Mouse (Mus musculus) MEL (cell line): ENCODE data around the gene Ncoa7. TPM values are rescaled to one million over a fixed set of nuclear protein-coding genes. Genes with fewer than 3 reads are reported as not detected.

ENCODE experiments used
- DNase-seq: peaks from one replicate; pipeline ENCODE4 v3.0.0; 2011; ENCODE audit warnings: low read depth, low spot score
- H3K27ac ChIP-seq: 2 replicates; pipeline ENCODE4 v1.5.1; 2012; ENCODE audit warnings: low read depth, mild to moderate bottlenecking, control low read depth, low read length, moderate library complexity; ENCODE audit not compliant: control insufficient read depth
- H3K27me3 ChIP-seq, 2 experiments: fragments of 150-350 bp in 1 of 2; sonication (generic) in 1 of 2; 2 replicates each; pipeline ENCODE4 v1.6.1; 2012; ENCODE audit warnings: low read length in 2 of 2, mild to moderate bottlenecking in 2 of 2, improper control_type of control experiment in 1 of 2, moderate library complexity in 1 of 2; ENCODE audit not compliant: insufficient read depth in 2 of 2, control insufficient read depth in 1 of 2
- H3K36me3 ChIP-seq, 2 experiments: 2 replicates each; pipeline ENCODE4 v1.6.1; 2012 to 2014; ENCODE audit warnings: low read length in 2 of 2, improper control_type of control experiment in 1 of 2, inconsistent platforms in 1 of 2, mild to moderate bottlenecking in 1 of 2; ENCODE audit not compliant: insufficient read depth in 2 of 2, control insufficient read depth in 1 of 2
- H3K4me1 ChIP-seq, 2 experiments: fragments of 150-350 bp in 1 of 2; sonication (generic) in 1 of 2; 2 replicates each; pipeline ENCODE4 v1.6.1; 2012; ENCODE audit warnings: low read length in 2 of 2, improper control_type of control experiment in 1 of 2, mild to moderate bottlenecking in 1 of 2; ENCODE audit not compliant: insufficient read depth in 2 of 2, control insufficient read depth in 1 of 2
- H3K4me3 ChIP-seq, 2 experiments: fragments of 150-350 bp in 1 of 2; sonication (generic) in 1 of 2; 2 replicates each; pipeline ENCODE4 v1.5.1; 2012; ENCODE audit warnings: low read depth in 2 of 2, low read length in 2 of 2, mild to moderate bottlenecking in 2 of 2, moderate library complexity in 2 of 2, control low read depth in 1 of 2, improper control_type of control experiment in 1 of 2; ENCODE audit not compliant: control insufficient read depth in 1 of 2, insufficient read depth in 1 of 2
- H3K79me2 ChIP-seq: 2 replicates; pipeline ENCODE4 v1.6.1; 2012; ENCODE audit warnings: mild to moderate bottlenecking, low read length, moderate library complexity; ENCODE audit not compliant: control insufficient read depth, poor library complexity, insufficient read depth
- H3K9ac ChIP-seq: 2 replicates; pipeline ENCODE4 v1.6.1; 2012; ENCODE audit warnings: low read depth, mild to moderate bottlenecking, control low read depth, low read length, moderate library complexity; ENCODE audit not compliant: control insufficient read depth, poor library complexity, severe bottlenecking
- H3K9me3 ChIP-seq: fragments of 150-350 bp; sonication (generic); replicated peaks from 2 replicates; pipeline ENCODE4 v1.6.1; 2012; ENCODE audit warnings: mild to moderate bottlenecking, low read length, improper control_type of control experiment, moderate library complexity; ENCODE audit not compliant: insufficient read depth
- BHLHE40 ChIP-seq: IDR thresholded peaks from 2 replicates; pipeline ENCODE4 v1.6.1; 2012; ENCODE audit warnings: low read depth, mild to moderate bottlenecking, inconsistent platforms, low read length, improper control_type of control experiment, borderline replicate concordance
- CHD1 ChIP-seq: IDR thresholded peaks from 2 replicates; pipeline ENCODE4 v1.6.1; 2012; ENCODE audit warnings: low read depth, mild to moderate bottlenecking, inconsistent platforms, low read length, improper control_type of control experiment
- CHD2 ChIP-seq: IDR thresholded peaks from 2 replicates; pipeline ENCODE4 v1.6.1; 2011; ENCODE audit warnings: low read length, improper control_type of control experiment
- CTCF ChIP-seq, 3 experiments: IDR thresholded peaks in 2 of 3; conservative IDR thresholded peaks in 1 of 3; 2 replicates each; pipeline ENCODE4 v1.5.1; 2011 to 2012; ENCODE audit warnings: low read length in 3 of 3, low read depth in 2 of 3, mild to moderate bottlenecking in 2 of 3, improper control_type of control experiment in 1 of 3, inconsistent platforms in 1 of 3, mixed read lengths in 1 of 3, moderate library complexity in 1 of 3; ENCODE audit not compliant: control insufficient read depth in 1 of 3, insufficient read depth in 1 of 3, poor library complexity in 1 of 3, severe bottlenecking in 1 of 3
- ELF1 ChIP-seq: IDR thresholded peaks from 2 replicates; pipeline ENCODE4 v1.6.1; 2014; ENCODE audit warnings: low read depth, mild to moderate bottlenecking, inconsistent platforms, low read length, improper control_type of control experiment, moderate library complexity
- EP300 ChIP-seq, 2 experiments: IDR thresholded peaks; 2 replicates each; pipeline ENCODE4 v1.6.1; 2011; ENCODE audit warnings: improper control_type of control experiment in 2 of 2, low read length in 2 of 2, low read depth in 1 of 2, mild to moderate bottlenecking in 1 of 2
- ETS1 ChIP-seq: IDR thresholded peaks from 2 replicates; pipeline ENCODE4 v1.6.1; 2012; ENCODE audit warnings: low read depth, mild to moderate bottlenecking, inconsistent platforms, low read length, improper control_type of control experiment, moderate library complexity
- GABPA ChIP-seq: IDR thresholded peaks from 2 replicates; pipeline ENCODE4 v1.6.1; 2012; ENCODE audit warnings: low read depth, mild to moderate bottlenecking, inconsistent platforms, low read length, improper control_type of control experiment, moderate library complexity
- GATA1 ChIP-seq: IDR thresholded peaks from 2 replicates; pipeline ENCODE4 v1.6.1; 2011; ENCODE audit warnings: low read depth, low read length, improper control_type of control experiment
- JUND ChIP-seq: IDR thresholded peaks from 2 replicates; pipeline ENCODE4 v1.6.1; 2011; ENCODE audit warnings: low read depth, mild to moderate bottlenecking, improper control_type of control experiment, low read length
- MAX ChIP-seq: IDR thresholded peaks from 2 replicates; pipeline ENCODE4 v1.6.1; 2011; ENCODE audit warnings: low read length, improper control_type of control experiment
- MAZ ChIP-seq: IDR thresholded peaks from 2 replicates; pipeline ENCODE4 v1.6.1; 2012; ENCODE audit warnings: low read depth, mild to moderate bottlenecking, inconsistent platforms, low read length, improper control_type of control experiment
- MXI1 ChIP-seq: IDR thresholded peaks from 2 replicates; pipeline ENCODE4 v1.6.1; 2011; ENCODE audit warnings: mild to moderate bottlenecking, low read depth, low read length, improper control_type of control experiment
- MYB ChIP-seq: IDR thresholded peaks from 2 replicates; pipeline ENCODE4 v1.6.1; 2011; ENCODE audit warnings: mild to moderate bottlenecking, low read depth, low read length, improper control_type of control experiment
- MYC ChIP-seq: IDR thresholded peaks from 2 replicates; pipeline ENCODE4 v1.6.1; 2011; ENCODE audit warnings: low read depth, mild to moderate bottlenecking, low read length, improper control_type of control experiment, moderate library complexity
- NELFE ChIP-seq: IDR thresholded peaks from 2 replicates; pipeline ENCODE4 v1.6.1; 2011; ENCODE audit warnings: low read depth, low read length, improper control_type of control experiment
- POLR2A ChIP-seq, 2 experiments: IDR thresholded peaks; 2 replicates each; pipeline ENCODE4 v1.6.1; 2011 to 2012; ENCODE audit warnings: low read length in 2 of 2, mild to moderate bottlenecking in 2 of 2, control low read depth in 1 of 2, improper control_type of control experiment in 1 of 2, low read depth in 1 of 2, moderate library complexity in 1 of 2; ENCODE audit not compliant: control insufficient read depth in 1 of 2, insufficient read depth in 1 of 2, poor library complexity in 1 of 2
- POLR2AphosphoS2 ChIP-seq: IDR thresholded peaks from 2 replicates; pipeline ENCODE4 v1.6.1; 2011; ENCODE audit warnings: low read length, improper control_type of control experiment
- POLR2AphosphoS5 ChIP-seq: IDR thresholded peaks from 2 replicates; pipeline ENCODE4 v1.6.1; 2012; ENCODE audit warnings: low read depth, borderline replicate concordance, mild to moderate bottlenecking, inconsistent platforms, low read length, moderate library complexity, mixed read lengths
- RAD21 ChIP-seq: IDR thresholded peaks from 2 replicates; pipeline ENCODE4 v1.6.1; 2011; ENCODE audit warnings: mild to moderate bottlenecking, low read depth, low read length, improper control_type of control experiment
- RCOR1 ChIP-seq: IDR thresholded peaks from 2 replicates; pipeline ENCODE4 v1.6.1; 2012; ENCODE audit warnings: low read depth, mild to moderate bottlenecking, inconsistent platforms, low read length, improper control_type of control experiment
- SIN3A ChIP-seq: IDR thresholded peaks from 2 replicates; pipeline ENCODE4 v1.6.1; 2012; ENCODE audit warnings: low read length, improper control_type of control experiment, inconsistent platforms
- TAL1 ChIP-seq: IDR thresholded peaks from 2 replicates; pipeline ENCODE4 v1.6.1; 2012; ENCODE audit warnings: mild to moderate bottlenecking, inconsistent platforms, low read length, moderate library complexity, mixed read lengths
- TCF12 ChIP-seq: IDR thresholded peaks from 2 replicates; pipeline ENCODE4 v1.6.1; 2014; ENCODE audit warnings: low read depth, mild to moderate bottlenecking, inconsistent platforms, low read length, improper control_type of control experiment, moderate library complexity
- UBTF ChIP-seq: IDR thresholded peaks from 2 replicates; pipeline ENCODE4 v1.6.1; 2012; ENCODE audit warnings: low read depth, mild to moderate bottlenecking, inconsistent platforms, low read length, improper control_type of control experiment, moderate library complexity, borderline replicate concordance; ENCODE audit not compliant: insufficient read depth
- USF1 ChIP-seq: IDR thresholded peaks from 2 replicates; pipeline ENCODE4 v1.6.1; 2014; ENCODE audit warnings: low read depth, mild to moderate bottlenecking, inconsistent platforms, low read length, improper control_type of control experiment, moderate library complexity
- ZMIZ1 ChIP-seq: IDR thresholded peaks from 2 replicates; pipeline ENCODE4 v1.6.1; 2012; ENCODE audit warnings: low read depth, mild to moderate bottlenecking, inconsistent platforms, low read length, improper control_type of control experiment, moderate library complexity
- ZNF384 ChIP-seq: IDR thresholded peaks from 2 replicates; pipeline ENCODE4 v1.6.1; 2012; ENCODE audit warnings: low read depth, mild to moderate bottlenecking, inconsistent platforms, low read length, improper control_type of control experiment
- polyA plus RNA-seq, 2 experiments: library from polyadenylated mRNA; stranded (reverse) in 1 of 2; unstranded in 1 of 2; fragments of >175 nt in 1 of 2; fragments of >200 nt in 1 of 2; gene quantifications; 2 replicates each; pipeline versions ENCODE4 v1.2.1 to v1.2.4; 2012; ENCODE audit warnings: low replicate concordance in 2 of 2, low read depth in 1 of 2; ENCODE audit not compliant: insufficient read length in 2 of 2, insufficient read depth in 1 of 2, missing spikeins in 1 of 2
- total RNA-seq: library from RNA; depleted of rRNA; stranded (reverse); fragments of 300-350 nt; gene quantifications from 2 replicates; pipeline ENCODE4 v1.2.3, GENCODE M21; 2012

Gene Ncoa7
- total and polyA plus RNA-seq, 3 experiments = 1.7 to 64.9 (median 4.2) TPM

DNA sequence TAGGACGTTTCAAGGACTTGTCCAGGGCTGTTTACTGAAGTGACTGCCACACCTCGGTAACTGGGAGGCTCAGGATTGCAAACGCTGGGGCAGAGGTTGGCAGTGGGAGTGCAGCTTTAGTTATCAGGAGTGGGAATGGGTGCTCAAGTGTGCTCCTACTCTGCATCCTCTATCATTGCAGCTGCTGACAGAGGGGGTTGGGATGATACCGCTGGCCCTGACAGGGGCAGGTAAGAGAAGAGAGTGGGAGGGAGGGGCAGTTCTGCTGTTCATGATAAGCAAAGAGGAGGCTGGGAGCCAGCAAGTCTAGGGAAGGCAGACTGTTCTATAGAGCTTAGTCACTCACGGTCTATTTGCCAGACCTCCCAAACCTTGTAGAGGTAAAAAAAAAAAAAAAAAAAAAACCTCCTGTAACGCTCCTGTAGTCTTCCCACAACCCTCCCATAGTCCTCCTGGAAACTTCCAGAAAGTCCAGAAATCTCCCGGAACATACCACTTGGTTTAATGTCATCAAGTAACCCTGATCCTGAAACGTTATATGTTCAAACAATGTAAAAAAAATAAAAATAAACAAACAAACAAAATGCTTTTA, 39.9 kb downstream of the Ncoa7 start:
- Histone ChIP-seq H3K4me3 (peak overlapping the region; percentile 10 to 13; a peak in 1 of 4 replicates), H3K4me1 (peaks cover 8 to 14% of the 10 kb centered on the region in 2 experiments), H3K79me2 (no peaks in the 10 kb centered on the region), H3K27me3 (no peaks in the 10 kb centered on the region), H3K27ac (peak overlapping the region; percentile 65), H3K9ac (peak overlapping the region; percentile 17), H3K36me3 (peaks cover 0 to 15% of the 10 kb centered on the region in 2 experiments; a peak in 2 of 4 replicates), H3K9me3 (no peaks in the 10 kb centered on the region)
- DNase-seq = peak; percentile 91
- TF ChIP-seq SIN3A (peak; percentile 53; the same call in 1 of the 2 replicates), GATA1 (peak; percentile 82), TAL1 (peak; percentile 84), BHLHE40 (0 out of 2 replicates have a peak, but pooled peaks have one; percentile 46), ZMIZ1 (no peak), ETS1 (peak; percentile 91), ZNF384 (peak; percentile 98), RCOR1 (peak; percentile 70), CHD2 (peak; percentile 75), MAZ (peak; percentile 95), MYC (0 out of 2 replicates have a peak, but pooled peaks have one; percentile 24), EP300 (IDR thresholded peaks at IDR 0.05; ENCODE audit: low read depth in 1 of 2, low read length in 2 of 2) (peak; percentile 84 to 92), POLR2AphosphoS2 (no peak), MAX (no peak), TCF12 (peak; percentile 95), ELF1 (0 out of 2 replicates have a peak, but pooled peaks have one; percentile 29), USF1 (no peak), RAD21 (no peak)

DNA sequence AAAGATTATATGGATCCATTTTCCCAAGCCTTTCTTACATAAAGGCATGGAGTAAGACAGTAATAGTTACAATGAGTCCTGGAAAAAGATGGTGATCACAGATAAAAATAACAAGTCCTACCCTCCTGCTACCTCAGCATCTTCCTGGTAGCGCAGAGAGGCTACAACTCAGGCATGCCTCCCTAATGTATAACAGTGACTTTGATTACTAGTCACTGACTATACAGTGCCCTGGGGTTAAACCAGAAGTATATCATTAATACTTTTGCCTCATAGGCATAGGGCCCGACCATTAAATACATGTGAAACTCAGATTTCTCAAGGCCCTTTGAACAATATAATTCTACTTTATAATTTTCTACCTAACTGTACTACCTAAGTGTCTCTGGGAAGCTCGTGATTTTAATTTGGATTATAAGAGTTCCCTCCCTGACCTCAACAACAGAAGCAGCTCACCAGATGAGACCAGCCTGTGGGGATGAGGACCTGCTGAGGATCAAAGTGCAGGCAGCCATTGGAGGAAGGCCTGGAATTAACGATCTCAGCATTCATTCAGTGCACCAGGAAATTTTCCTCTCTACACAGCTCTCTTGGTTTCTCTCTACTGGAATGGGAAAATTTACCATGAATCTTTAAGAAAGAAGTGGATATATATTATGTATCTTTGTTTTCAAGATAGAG, 40.7 kb downstream of the Ncoa7 start:
- H3K4me1 ChIP-seq = peaks cover 8 to 14% of the 10 kb centered on the region in 2 experiments
- TF ChIP-seq MXI1 (no peak), GABPA (no peak), ZNF384 (no peak), JUND (no peak), TCF12 (no peak), MYB (no peak), CHD1 (no peak), NELFE (no peak), RAD21 (no peak), CHD2 (no peak), UBTF (no peak), POLR2A (IDR thresholded peaks at IDR 0.05; ENCODE audit: control insufficient read depth in 1 of 2, insufficient read depth in 1 of 2, low read depth in 1 of 2, low read length in 2 of 2, poor library complexity in 1 of 2) (no peak), TAL1 (no peak), POLR2AphosphoS5 (no peak), MAZ (no peak), CTCF (IDR thresholded peaks at IDR 0.05 in 2 of 3, conservative IDR thresholded peaks at IDR 0.05 in 1 of 3; ENCODE audit: control insufficient read depth in 1 of 3, insufficient read depth in 1 of 3, low read depth in 2 of 3, low read length in 3 of 3, poor library complexity in 1 of 3, severe bottlenecking in 1 of 3) (no peak)
- DNase-seq = no peak
- H3K9ac ChIP-seq = no peak overlapping the region; the same call in 1 of the 2 replicates
- peaks cover 0 to 15% of the 10 kb centered on the region in 2 experiments; a peak in 2 of 4 replicates for H3K36me3 ChIP-seq
- no peaks in the 10 kb centered on the region for H3K79me2 ChIP-seq
- no peak overlapping the region for H3K4me3 ChIP-seq
- peak overlapping the region; percentile 65 for H3K27ac ChIP-seq
- H3K9me3 ChIP-seq = no peaks in the 10 kb centered on the region
- H3K27me3 ChIP-seq = no peaks in the 10 kb centered on the region
